Comparison of ENCODE assay signal across 8 mouse cellular contexts in genomic region chr16:16921021-16921435, GRCm38 (mm10). TPM values are rescaled to one million over a fixed set of nuclear protein-coding genes. Genes with fewer than 3 reads are reported as not detected.
DNase-seq lines count a peak whose midpoint lies in the region; ATAC-seq and TF ChIP-seq lines count a peak whose summit lies in the region.

No protein-coding gene starts in this region.

- H3K4me1 ChIP-seq in heart, adult 2 months (ENCODE audit: control insufficient read depth, insufficient read depth, low read length): no peaks in the 10 kb centered on the region
- H3K4me1 ChIP-seq in heart, embryonic 10.5 days: no peaks in the 10 kb centered on the region
- H3K4me1 ChIP-seq in liver, embryonic 14.5 days (replicated peaks; ENCODE audit: control insufficient read depth in 2 of 2, insufficient read depth in 2 of 2, low read length in 1 of 2): no peaks in the 10 kb centered on the region
- no peaks in the 10 kb centered on the region for H3K4me1 ChIP-seq in midbrain, embryonic 13.5 days (replicated peaks)

- no peaks in the 10 kb centered on the region for H3K36me3 ChIP-seq in heart, adult 2 months (ENCODE audit: control insufficient read depth, insufficient read depth, low read length)
- H3K36me3 ChIP-seq in heart, embryonic 10.5 days: peaks cover 89% of the 10 kb centered on the region
- H3K36me3 ChIP-seq in liver, embryonic 14.5 days (replicated peaks; ENCODE audit: control insufficient read depth, insufficient read depth, low read depth): no peaks in the 10 kb centered on the region; the same call in none of the 2 replicates
- peaks cover 93% of the 10 kb centered on the region for H3K36me3 ChIP-seq in midbrain, embryonic 13.5 days

- no peak for TF ChIP-seq POLR2A in heart, adult 2 months (IDR thresholded peaks at IDR 0.05; ENCODE audit: insufficient read depth, low read depth, low read length)

- H3K4me2 ChIP-seq in liver, embryonic 14.5 days (ENCODE audit: low read depth): no peak overlapping the region
- H3K4me2 ChIP-seq in midbrain, embryonic 13.5 days (replicated peaks): no peak overlapping the region

- intact Hi-C loops in heart, adult 2 months (cut with DNase I): no loop called here

- peak in 1 of 2 experiments; percentile 34 for DNase-seq in heart, adult 2 months
- no peak for DNase-seq in heart, embryonic 10.5 days (ENCODE audit: low spot score)
- DNase-seq in 3T3-L1 (ENCODE audit: low read depth, low spot score): peak; percentile 81
- DNase-seq in adrenal gland, adult 8-10 months: peak; percentile 64
- DNase-seq in liver, embryonic 14.5 days (ENCODE audit: low read depth in 3 of 3, low spot score in 3 of 3): no peak

- no peaks in the 10 kb centered on the region for H3K27me3 ChIP-seq in heart, adult 2 months (ENCODE audit: control insufficient read depth, insufficient read depth, low read length)
- H3K27me3 ChIP-seq in heart, embryonic 10.5 days (ENCODE audit: insufficient read depth, poor library complexity, severe bottlenecking): no peaks in the 10 kb centered on the region
- H3K27me3 ChIP-seq in liver, embryonic 14.5 days (ENCODE audit: control insufficient read depth, insufficient read depth, low read length): no peaks in the 10 kb centered on the region
- no peaks in the 10 kb centered on the region for H3K27me3 ChIP-seq in midbrain, embryonic 13.5 days

- no peak overlapping the region for H3K4me3 ChIP-seq in heart, adult 2 months
- H3K4me3 ChIP-seq in heart, embryonic 10.5 days: no peak overlapping the region
- H3K4me3 ChIP-seq in liver, embryonic 14.5 days (ENCODE audit: insufficient read depth in 1 of 2, low read depth in 2 of 2, low read length in 2 of 2): no peak overlapping the region
- no peak overlapping the region for H3K4me3 ChIP-seq in midbrain, embryonic 13.5 days (replicated peaks)

- 48% methylated on average over 3 of the region's 3 CpGs for WGBS in heart, adult 2 months
- WGBS in heart, embryonic 10.5 days: 65% methylated on average over 3 of the region's 3 CpGs
- 21% methylated on average over 3 of the region's 3 CpGs for WGBS in liver, embryonic 14.5 days (ENCODE audit: insufficient replicate concordance)
- 83% methylated on average over 3 of the region's 3 CpGs for whole genome bisulfite sequencing in midbrain, embryonic 13.5 days

- TF ChIP-seq EP300 in heart, adult 2 months (IDR thresholded peaks at IDR 0.05; ENCODE audit: insufficient read depth, low read depth, low read length): no peak
- TF ChIP-seq EP300 in liver, embryonic 14.5 days (IDR thresholded peaks at IDR 0.05; ENCODE audit: low read depth): no peak

- no peaks in the 10 kb centered on the region for H3K9me3 ChIP-seq in heart, embryonic 10.5 days
- no peaks in the 10 kb centered on the region for H3K9me3 ChIP-seq in liver, embryonic 14.5 days (ENCODE audit: control insufficient read depth, low read length)
- H3K9me3 ChIP-seq in midbrain, embryonic 13.5 days: no peaks in the 10 kb centered on the region

- peak; percentile 50; the same call in 1 of the 2 replicates for ATAC-seq in erythroblast, adult 5-6 weeks (replicated peaks; ENCODE audit: low FRiP score, poor library complexity, severe bottlenecking)
- no peak for ATAC-seq in liver, embryonic 14.5 days (ENCODE audit: insufficient read depth)
- no peak for ATAC-seq in midbrain, embryonic 13.5 days
- ATAC-seq in monocyte, adult 5-6 weeks (replicated peaks; ENCODE audit: insufficient number of reproducible peaks, low FRiP score, low TSS enrichment, poor library complexity, severe bottlenecking): no peak

- no peaks in the 10 kb centered on the region for H3K79me2 ChIP-seq in heart, adult 2 months (replicated peaks; ENCODE audit: control insufficient read depth, insufficient read depth, low read length)

- no peak overlapping the region for H3K9ac ChIP-seq in heart, adult 2 months (ENCODE audit: low read depth, low read length)
- no peak overlapping the region for H3K9ac ChIP-seq in liver, embryonic 14.5 days (replicated peaks)
- no peak overlapping the region for H3K9ac ChIP-seq in midbrain, embryonic 13.5 days (replicated peaks)

- no peak overlapping the region for H3K27ac ChIP-seq in heart, adult 2 months
- no peak overlapping the region for H3K27ac ChIP-seq in heart, embryonic 10.5 days
- H3K27ac ChIP-seq in liver, embryonic 14.5 days: no peak overlapping the region
- H3K27ac ChIP-seq in midbrain, embryonic 13.5 days: no peak overlapping the region

- TF ChIP-seq CTCF in heart, adult 2 months (IDR thresholded peaks at IDR 0.05): peak; percentile 69
- TF ChIP-seq CTCF in liver, embryonic 14.5 days (IDR thresholded peaks at IDR 0.05; ENCODE audit: low read depth): peak; percentile 69

RNA-seq across cellular contexts. Expression of gene Ppm1f, which starts 24.8 kb away (rescaled TPM):
- 10 to 100 TPM; 20.9 to 24.6 TPM for total RNA-seq in heart, adult 2 months (2021)
- polyA plus RNA-seq in heart, adult 2 months (2012; rRNA removed): 15.6 and 20.9 TPM in 2 replicates
- 29.2 and 41.0 TPM in 2 replicates for polyA plus RNA-seq in heart, embryonic 10.5 days (2016; fragmentation: Nextera tagmentation; extraction: Ambion mirVana)
- total RNA-seq in adrenal gland, adult 8-10 months (2022): 10 to 100 TPM; 42.1 to 54.6 (median 43.1) TPM
- total RNA-seq in erythroblast, adult 5-6 weeks (2015; ENCODE audit: low replicate concordance): 1.7 and 3.5 TPM in 2 replicates
- total RNA-seq in erythroblast, adult 5-6 weeks (2017; ENCODE audit: low replicate concordance): 1.4 and 2.7 TPM in 2 replicates
- polyA plus RNA-seq in liver, embryonic 14.5 days (2012; rRNA removed): 4.0 and 5.3 TPM in 2 replicates
- polyA plus RNA-seq in liver, embryonic 14.5 days (2014; fragmentation: Nextera tagmentation; extraction: Ambion mirVana): 3.8 and 4.1 TPM in 2 replicates
- polyA plus RNA-seq in midbrain, embryonic 13.5 days (2015; fragmentation: Nextera tagmentation; extraction: Ambion mirVana): 26.9 and 29.4 TPM in 2 replicates
- total RNA-seq in monocyte, adult 5-6 weeks (2017): 4.3 to 10.6 TPM (median 6.3 TPM) in 3 replicates

RNA-seq across cellular contexts. Expression of gene Vpreb1, which starts 50.4 kb away (rescaled TPM):
- total RNA-seq in heart, adult 2 months (2021): not detected
- polyA plus RNA-seq in heart, adult 2 months (2012; rRNA removed): 0.88 TPM in 1 of 2 replicates, not detected in the other
- polyA plus RNA-seq in heart, embryonic 10.5 days (2016; fragmentation: Nextera tagmentation; extraction: Ambion mirVana): 1.6 and 1.8 TPM in 2 replicates
- under 1 TPM in 2 of 4 experiments, not detected in 2; 0.77 to 0.81 TPM for total RNA-seq in adrenal gland, adult 8-10 months (2022)
- not detected in 2 replicates for total RNA-seq in erythroblast, adult 5-6 weeks (2015; ENCODE audit: low replicate concordance)
- 0.85 TPM in 1 of 2 replicates, not detected in the other for total RNA-seq in erythroblast, adult 5-6 weeks (2017; ENCODE audit: low replicate concordance)
- 1.5 and 1.8 TPM in 2 replicates for polyA plus RNA-seq in liver, embryonic 14.5 days (2012; rRNA removed)
- 2.6 and 3.6 TPM in 2 replicates for polyA plus RNA-seq in liver, embryonic 14.5 days (2014; fragmentation: Nextera tagmentation; extraction: Ambion mirVana)
- 1.5 and 1.6 TPM in 2 replicates for polyA plus RNA-seq in midbrain, embryonic 13.5 days (2015; fragmentation: Nextera tagmentation; extraction: Ambion mirVana)
- total RNA-seq in monocyte, adult 5-6 weeks (2017): 0.68 TPM in 1 of 3 replicates, not detected in the others

RNA-seq across cellular contexts. Expression of gene Top3b, which starts 50.5 kb away (rescaled TPM):
- total RNA-seq in heart, adult 2 months (2021): 10 to 100 TPM; 23.7 to 24.3 TPM
- 38.1 and 58.7 TPM in 2 replicates for polyA plus RNA-seq in heart, adult 2 months (2012; rRNA removed)
- polyA plus RNA-seq in heart, embryonic 10.5 days (2016; fragmentation: Nextera tagmentation; extraction: Ambion mirVana): 53.4 and 55.6 TPM in 2 replicates
- 10 to 100 TPM; 52.5 to 84.9 (median 68.5) TPM for total RNA-seq in adrenal gland, adult 8-10 months (2022)
- 19.9 and 27.7 TPM in 2 replicates for total RNA-seq in erythroblast, adult 5-6 weeks (2015; ENCODE audit: low replicate concordance)
- total RNA-seq in erythroblast, adult 5-6 weeks (2017; ENCODE audit: low replicate concordance): 18.7 and 19.2 TPM in 2 replicates
- 22.8 and 25.4 TPM in 2 replicates for polyA plus RNA-seq in liver, embryonic 14.5 days (2012; rRNA removed)
- polyA plus RNA-seq in liver, embryonic 14.5 days (2014; fragmentation: Nextera tagmentation; extraction: Ambion mirVana): 19.1 and 22.5 TPM in 2 replicates
- 73.7 and 76.4 TPM in 2 replicates for polyA plus RNA-seq in midbrain, embryonic 13.5 days (2015; fragmentation: Nextera tagmentation; extraction: Ambion mirVana)
- 56.2 to 96.3 TPM (median 60.3 TPM) in 3 replicates for total RNA-seq in monocyte, adult 5-6 weeks (2017)

RNA-seq across cellular contexts. Expression of gene Igll1, which starts 57.2 kb away (rescaled TPM):
- total RNA-seq in heart, adult 2 months (2021): not detected
- polyA plus RNA-seq in heart, adult 2 months (2012; rRNA removed): not detected in 2 replicates
- not detected in 2 replicates for polyA plus RNA-seq in heart, embryonic 10.5 days (2016; fragmentation: Nextera tagmentation; extraction: Ambion mirVana)
- not detected for total RNA-seq in adrenal gland, adult 8-10 months (2022)
- total RNA-seq in erythroblast, adult 5-6 weeks (2015; ENCODE audit: low replicate concordance): not detected in 2 replicates
- total RNA-seq in erythroblast, adult 5-6 weeks (2017; ENCODE audit: low replicate concordance): not detected in 2 replicates
- polyA plus RNA-seq in liver, embryonic 14.5 days (2012; rRNA removed): 1.4 and 1.7 TPM in 2 replicates
- 2.7 and 4.1 TPM in 2 replicates for polyA plus RNA-seq in liver, embryonic 14.5 days (2014; fragmentation: Nextera tagmentation; extraction: Ambion mirVana)
- 0.21 and 0.24 TPM in 2 replicates for polyA plus RNA-seq in midbrain, embryonic 13.5 days (2015; fragmentation: Nextera tagmentation; extraction: Ambion mirVana)
- total RNA-seq in monocyte, adult 5-6 weeks (2017): not detected in 3 replicates

Comparison
In these comparisons a context has a peak if more than half of its experiments do, and no peak if none do; other contexts are left out.
1. DNase-seq: peak in 3T3-L1 (single experiment) and adrenal gland, adult 8-10 months (single experiment); none in heart, embryonic 10.5 days (single experiment) and liver, embryonic 14.5 days (0 of 3).